Mouse (Mus musculus) megakaryocyte, embryonic 14.5 days (primary cell): Measurements from ENCODE around the gene Mcm3. TPM values are rescaled to one million over a fixed set of nuclear protein-coding genes. Genes with fewer than 3 reads are reported as not detected.

Experiments
- H3K27me3 ChIP-seq: replicated peaks from 2 replicates; pipeline ENCODE3; 2012; ENCODE audit warnings: inconsistent platforms
- H3K36me3 ChIP-seq: replicated peaks from 2 replicates; pipeline ENCODE3; 2012; ENCODE audit warnings: low read length, inconsistent platforms, mixed read lengths
- H3K4me1 ChIP-seq: 2 replicates; pipeline ENCODE4 v1.6.1; 2012; ENCODE audit warnings: inconsistent platforms
- H3K4me3 ChIP-seq: replicated peaks from 2 replicates; pipeline ENCODE3; 2012; ENCODE audit warnings: moderate library complexity, mild to moderate bottlenecking, inconsistent platforms
- H3K9me3 ChIP-seq: 2 replicates; pipeline ENCODE4 v1.6.1; 2012; ENCODE audit warnings: inconsistent platforms
- FLI1 ChIP-seq: IDR thresholded peaks from 2 replicates; pipeline ENCODE4 v1.6.1; 2012; ENCODE audit warnings: low read length, inconsistent platforms, mixed read lengths
- GATA1 ChIP-seq: IDR thresholded peaks from 3 replicates; pipeline ENCODE4 v1.6.1; 2012; ENCODE audit warnings: mixed read lengths, low read length, inconsistent platforms, borderline replicate concordance
- polyA plus RNA-seq: library from polyadenylated mRNA; stranded (reverse); fragments of >175 nt; gene quantifications from 2 replicates; pipeline ENCODE4 v1.2.3, GENCODE M21; 2012; ENCODE audit warnings: low replicate concordance; ENCODE audit not compliant: insufficient read depth

The Mcm3 gene
- polyA plus RNA-seq, 1 experiment, result 21.6 TPM

- no peaks in the 10 kb centered on the region for H3K36me3 ChIP-seq
These were observed 13.0 kb upstream of the Mcm3 start for GRCm38 (mm10) chr1:20833141-20833511.

GRCm38 (mm10) chr1:20832473-20833140 lies 12.5 kb upstream of the Mcm3 start:
- no peak for TF ChIP-seq GATA1
- no peak for TF ChIP-seq FLI1
- no peaks in the 10 kb centered on the region for H3K9me3 ChIP-seq
- H3K36me3 ChIP-seq, result no peaks in the 10 kb centered on the region
- no peak overlapping the region for H3K4me3 ChIP-seq
- peaks cover 2% of the 10 kb centered on the region for H3K27me3 ChIP-seq
- H3K4me1 ChIP-seq, result peaks cover 11% of the 10 kb centered on the region

More at GRCm38 (mm10) chr1:20833141-20833511, 13.0 kb upstream of the Mcm3 start:
- no peaks in the 10 kb centered on the region for H3K9me3 ChIP-seq
- peaks cover 9% of the 10 kb centered on the region for H3K4me1 ChIP-seq
- TF ChIP-seq FLI1, result no peak
- TF ChIP-seq GATA1, result no peak
- peaks cover 2% of the 10 kb centered on the region for H3K27me3 ChIP-seq
- no peak overlapping the region for H3K4me3 ChIP-seq

- Histone ChIP-seq H3K4me3 (no peak overlapping the region), H3K36me3 (no peaks in the 10 kb centered on the region), H3K4me1 (peaks cover 12% of the 10 kb centered on the region), H3K27me3 (no peaks in the 10 kb centered on the region), H3K9me3 (no peaks in the 10 kb centered on the region)
- no peak for TF ChIP-seq FLI1
These were observed 10.4 kb upstream of the Mcm3 start for GRCm38 (mm10) chr1:20830546-20830945.

- no peak for TF ChIP-seq FLI1
- TF ChIP-seq GATA1, result no peak
- Histone ChIP-seq H3K9me3 (no peaks in the 10 kb centered on the region), H3K4me1 (peaks cover 12% of the 10 kb centered on the region), H3K36me3 (no peaks in the 10 kb centered on the region), H3K27me3 (no peaks in the 10 kb centered on the region), H3K4me3 (no peak overlapping the region)
These were observed 7.9 kb upstream of the Mcm3 start for GRCm38 (mm10) chr1:20828061-20828460.

- Histone ChIP-seq H3K9me3 (no peaks in the 10 kb centered on the region), H3K4me1 (peaks cover 3% of the 10 kb centered on the region; the same call in 1 of the 2 replicates), H3K4me3 (no peak overlapping the region), H3K27me3 (no peaks in the 10 kb centered on the region), H3K36me3 (no peaks in the 10 kb centered on the region)
- no peak for TF ChIP-seq FLI1
- no peak for TF ChIP-seq GATA1
These were observed 4.9 kb upstream of the Mcm3 start for GRCm38 (mm10) chr1:20825036-20825435.

- H3K4me3 ChIP-seq, result no peak overlapping the region
- no peak for TF ChIP-seq FLI1
- no peak for TF ChIP-seq GATA1
- no peaks in the 10 kb centered on the region for H3K9me3 ChIP-seq
- no peaks in the 10 kb centered on the region for H3K36me3 ChIP-seq
- no peaks in the 10 kb centered on the region for H3K27me3 ChIP-seq
- peaks cover 3% of the 10 kb centered on the region for H3K4me1 ChIP-seq
These were observed 3.8 kb upstream of the Mcm3 start for GRCm38 (mm10) chr1:20823906-20824305.

- Histone ChIP-seq H3K4me3 (no peak overlapping the region), H3K9me3 (no peaks in the 10 kb centered on the region), H3K36me3 (no peaks in the 10 kb centered on the region), H3K27me3 (no peaks in the 10 kb centered on the region), H3K4me1 (peaks cover 6% of the 10 kb centered on the region)
- TF ChIP-seq GATA1 (no peak), FLI1 (no peak)
These were observed 3.4 kb upstream of the Mcm3 start for GRCm38 (mm10) chr1:20823471-20823870.

- no peaks in the 10 kb centered on the region for H3K9me3 ChIP-seq
- no peak for TF ChIP-seq GATA1
- TF ChIP-seq FLI1, result no peak
- no peaks in the 10 kb centered on the region for H3K27me3 ChIP-seq
- H3K36me3 ChIP-seq, result peaks cover 24% of the 10 kb centered on the region
- H3K4me3 ChIP-seq, result no peak overlapping the region
- H3K4me1 ChIP-seq, result peaks cover 20% of the 10 kb centered on the region
These were observed 847 bp upstream of the Mcm3 start for GRCm38 (mm10) chr1:20820959-20821358.

GRCm38 (mm10) chr1:20817596-20817995 lies 2.5 kb downstream of the Mcm3 start:
- Histone ChIP-seq H3K36me3 (peaks cover 58% of the 10 kb centered on the region), H3K9me3 (no peaks in the 10 kb centered on the region), H3K27me3 (no peaks in the 10 kb centered on the region), H3K4me1 (peaks cover 20% of the 10 kb centered on the region), H3K4me3 (no peak overlapping the region)
- no peak for TF ChIP-seq FLI1
- TF ChIP-seq GATA1, result no peak

GRCm38 (mm10) chr1:20817172-20817571 lies 2.9 kb downstream of the Mcm3 start:
- no peak overlapping the region for H3K4me3 ChIP-seq
- no peaks in the 10 kb centered on the region for H3K27me3 ChIP-seq
- no peaks in the 10 kb centered on the region for H3K9me3 ChIP-seq
- H3K4me1 ChIP-seq, result peaks cover 22% of the 10 kb centered on the region
- no peak for TF ChIP-seq FLI1
- peaks cover 62% of the 10 kb centered on the region for H3K36me3 ChIP-seq

- Histone ChIP-seq H3K4me3 (no peak overlapping the region), H3K27me3 (no peaks in the 10 kb centered on the region), H3K9me3 (no peaks in the 10 kb centered on the region), H3K4me1 (peaks cover 29% of the 10 kb centered on the region), H3K36me3 (peaks cover 89% of the 10 kb centered on the region)
- TF ChIP-seq FLI1, result no peak
- TF ChIP-seq GATA1, result no peak
These were observed 5.6 kb downstream of the Mcm3 start for GRCm38 (mm10) chr1:20814521-20814920.
